Mouse (Mus musculus) brain, embryonic 14.5 days (tissue): ENCODE results near the gene Vwf.

Experiments used
- CTCF ChIP-seq: fragments of 200-500 bp; IDR thresholded peaks from 2 replicates; pipeline ENCODE4 v1.5.1; 2012; ENCODE audit warnings: inconsistent platforms, mild to moderate bottlenecking, moderate library complexity, borderline replicate concordance; ENCODE audit not compliant: insufficient read depth, insufficient read length; ENCODE audit errors: extremely low read depth
- POLR2A ChIP-seq: fragments of 200-500 bp; IDR thresholded peaks from 2 replicates; pipeline ENCODE4 v1.6.1; 2012; ENCODE audit warnings: mild to moderate bottlenecking, inconsistent platforms, borderline replicate concordance; ENCODE audit not compliant: poor library complexity, insufficient read depth, insufficient read length, severe bottlenecking; ENCODE audit errors: extremely low read depth

DNA sequence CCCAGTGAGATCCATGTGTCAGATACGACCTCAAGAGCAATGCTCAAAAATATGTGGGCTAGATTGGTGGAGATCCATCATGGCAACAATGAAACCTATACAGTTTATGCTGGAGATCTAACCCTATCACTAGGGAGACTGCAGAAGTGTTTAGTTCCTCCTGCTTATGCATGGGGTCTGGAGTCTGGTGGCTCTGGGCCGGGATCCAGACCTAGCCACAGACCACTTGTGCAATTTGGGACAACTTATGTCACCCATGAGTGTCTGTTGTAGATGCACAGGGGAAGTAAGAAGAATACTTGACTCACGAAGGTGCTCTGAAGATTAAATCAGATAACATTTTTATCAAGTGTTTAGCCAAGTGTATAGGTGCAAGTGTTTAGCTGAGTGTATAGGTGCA lies 36.8 kb upstream of the Vwf start:
- no peak for TF ChIP-seq CTCF
- no peak for TF ChIP-seq POLR2A
